Mouse (Mus musculus): Measurements from ENCODE around the gene Gtf3c4.

- no peak for TF ChIP-seq POLR2A (IDR thresholded peaks at IDR 0.05; ENCODE audit: extremely low read depth, insufficient read depth, low read length)
- TF ChIP-seq CTCF (IDR thresholded peaks at IDR 0.05; ENCODE audit: extremely low read depth, insufficient read depth, low read length), result no peak
Observed at GRCm38 (mm10) chr2:28881275-28881674, 41.1 kb upstream of the Gtf3c4 start.
